In the genomic region with DNA sequence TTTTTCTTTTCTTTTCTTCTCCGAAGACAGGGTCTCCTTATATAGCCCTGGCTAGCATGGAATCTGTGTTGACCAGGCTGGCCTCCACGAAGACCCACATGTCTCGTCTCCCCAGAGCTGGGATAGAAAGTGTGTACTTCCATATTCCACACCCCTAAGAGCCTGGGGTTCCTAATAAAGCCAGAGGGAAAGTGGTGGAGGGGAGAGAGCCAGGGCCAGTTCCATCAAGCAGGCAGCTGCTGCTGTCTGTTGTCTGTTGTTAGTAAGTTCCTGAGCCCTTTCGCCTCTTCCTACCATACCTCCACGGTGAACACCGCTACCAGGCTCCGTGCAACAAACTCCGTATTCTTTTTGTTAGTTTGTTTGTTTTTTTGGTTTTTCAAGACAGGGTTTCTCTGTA, we compare ENCODE assay signal across 8 mouse cellular contexts. TPM values are rescaled to one million over a fixed set of nuclear protein-coding genes. Genes with fewer than 3 reads are reported as not detected.
DNase-seq lines count a peak whose midpoint lies in the region; ATAC-seq lines count a peak whose summit lies in the region.

No protein-coding gene starts in this region.

- H3K4me1 ChIP-seq in lung, embryonic 15.5 days = peaks cover 34% of the 10 kb centered on the region
- peaks cover 30% of the 10 kb centered on the region for H3K4me1 ChIP-seq in embryonic facial prominence, embryonic 12.5 days
- peaks cover 23% of the 10 kb centered on the region for H3K4me1 ChIP-seq in intestine, embryonic 14.5 days (replicated peaks; ENCODE audit: control insufficient read depth, insufficient read depth, low read length)

- intact Hi-C loops in left cerebral cortex, postnatal 10 days (cut with DNase I) = no loop called here

- no peak for DNase-seq in lung, adult 18-20 months
- no peak for DNase-seq in intestine, embryonic 14.5 days (ENCODE audit: low spot score)
- DNase-seq in naive thymus-derived CD4-positive, alpha-beta T cell, adult 2 months (ENCODE audit: low read depth) = peak; percentile 50
- no peak for DNase-seq in left cerebral cortex, postnatal 10 days (ENCODE audit: extremely low spot score in 1 of 2, low spot score in 2 of 2)
- no peak for DNase-seq in urinary bladder, postnatal 25 days (ENCODE audit: low spot score)
- DNase-seq in gastrocnemius, postnatal 10 days = no peak

- ATAC-seq in lung, embryonic 15.5 days (ENCODE audit: borderline replicate concordance, extremely low read depth, low FRiP score, low TSS enrichment) = no peak
- ATAC-seq in embryonic facial prominence, embryonic 12.5 days (ENCODE audit: insufficient number of reproducible peaks, insufficient read depth, low FRiP score, low TSS enrichment) = no peak
- ATAC-seq in intestine, embryonic 14.5 days (replicated peaks; ENCODE audit: low FRiP score, low TSS enrichment, low read depth) = peak; percentile 5; the same call in 1 of the 2 replicates

- no peak overlapping the region for H3K9ac ChIP-seq in lung, embryonic 15.5 days
- H3K9ac ChIP-seq in embryonic facial prominence, embryonic 12.5 days = peak overlapping the region; percentile 55; the same call in 1 of the 2 replicates
- peak overlapping the region; percentile 61; the same call in 1 of the 2 replicates for H3K9ac ChIP-seq in intestine, embryonic 14.5 days (ENCODE audit: low read length)

- peak overlapping the region; percentile 64 for H3K4me2 ChIP-seq in lung, embryonic 15.5 days
- H3K4me2 ChIP-seq in embryonic facial prominence, embryonic 12.5 days (replicated peaks) = peak overlapping the region; percentile 67
- peak overlapping the region; percentile 92 for H3K4me2 ChIP-seq in intestine, embryonic 14.5 days (ENCODE audit: low read length)

- peak overlapping the region; percentile 49 for H3K4me3 ChIP-seq in lung, embryonic 15.5 days
- peak overlapping the region; percentile 53 for H3K4me3 ChIP-seq in embryonic facial prominence, embryonic 12.5 days
- peak overlapping the region; percentile 64 for H3K4me3 ChIP-seq in intestine, embryonic 14.5 days (ENCODE audit: low read depth, low read length)

- no peaks in the 10 kb centered on the region for H3K27me3 ChIP-seq in lung, embryonic 15.5 days
- H3K27me3 ChIP-seq in embryonic facial prominence, embryonic 12.5 days = no peaks in the 10 kb centered on the region
- no peaks in the 10 kb centered on the region for H3K27me3 ChIP-seq in intestine, embryonic 14.5 days (replicated peaks; ENCODE audit: control insufficient read depth, insufficient read depth, low read length)

- 46% methylated on average over 8 of the region's 8 CpGs for WGBS in lung, embryonic 15.5 days
- WGBS in embryonic facial prominence, embryonic 12.5 days = 45% methylated on average over 8 of the region's 8 CpGs
- WGBS in intestine, embryonic 14.5 days = 44% methylated on average over 8 of the region's 8 CpGs

- no peaks in the 10 kb centered on the region for H3K9me3 ChIP-seq in lung, embryonic 15.5 days
- no peaks in the 10 kb centered on the region for H3K9me3 ChIP-seq in embryonic facial prominence, embryonic 12.5 days
- no peaks in the 10 kb centered on the region for H3K9me3 ChIP-seq in intestine, embryonic 14.5 days (ENCODE audit: control insufficient read depth, low read length)

- H3K27ac ChIP-seq in lung, embryonic 15.5 days = peak overlapping the region; percentile 25
- H3K27ac ChIP-seq in embryonic facial prominence, embryonic 12.5 days = peak overlapping the region; percentile 98
- peak overlapping the region; percentile 94; the same call in 1 of the 2 replicates for H3K27ac ChIP-seq in intestine, embryonic 14.5 days (ENCODE audit: low read depth)

- H3K36me3 ChIP-seq in lung, embryonic 15.5 days = no peaks in the 10 kb centered on the region; the same call in 1 of the 2 replicates
- peaks cover 15% of the 10 kb centered on the region for H3K36me3 ChIP-seq in embryonic facial prominence, embryonic 12.5 days
- H3K36me3 ChIP-seq in intestine, embryonic 14.5 days (ENCODE audit: control insufficient read depth, insufficient read depth, low read length) = peaks cover 16% of the 10 kb centered on the region

RNA-seq across cellular contexts. Expression of gene Lgals1, which starts 2.0 kb away (rescaled TPM):
- 804 and 851 TPM in 2 replicates for polyA plus RNA-seq in lung, embryonic 15.5 days (2015; fragmentation: Nextera tagmentation; extraction: Ambion mirVana)
- 1,294 and 1,324 TPM in 2 replicates for polyA plus RNA-seq in embryonic facial prominence, embryonic 12.5 days (2016; fragmentation: Nextera tagmentation; extraction: Ambion mirVana)
- 1,194 and 1,197 TPM in 2 replicates for polyA plus RNA-seq in intestine, embryonic 14.5 days (2014; fragmentation: Nextera tagmentation; extraction: Ambion mirVana)
- 10 to 100 TPM; 24.1 to 25.3 TPM for total RNA-seq in left cerebral cortex, postnatal 10 days (2021)
- 100 to 1,000 TPM; 679 to 727 TPM for total RNA-seq in gastrocnemius, postnatal 10 days (2021)

RNA-seq across cellular contexts. Expression of gene Nol12, which starts 6.2 kb away (rescaled TPM):
- 46.9 and 47.8 TPM in 2 replicates for polyA plus RNA-seq in lung, embryonic 15.5 days (2015; fragmentation: Nextera tagmentation; extraction: Ambion mirVana)
- 59.0 and 60.5 TPM in 2 replicates for polyA plus RNA-seq in embryonic facial prominence, embryonic 12.5 days (2016; fragmentation: Nextera tagmentation; extraction: Ambion mirVana)
- polyA plus RNA-seq in intestine, embryonic 14.5 days (2014; fragmentation: Nextera tagmentation; extraction: Ambion mirVana) = 46.0 and 53.5 TPM in 2 replicates
- total RNA-seq in left cerebral cortex, postnatal 10 days (2021) = 10 to 100 TPM; 40.9 to 41.4 TPM
- total RNA-seq in gastrocnemius, postnatal 10 days (2021) = 10 to 100 TPM; 27.1 to 30.7 TPM

RNA-seq across cellular contexts. Expression of gene Pdxp, which starts 14.8 kb away (rescaled TPM):
- polyA plus RNA-seq in lung, embryonic 15.5 days (2015; fragmentation: Nextera tagmentation; extraction: Ambion mirVana) = 13.3 and 13.8 TPM in 2 replicates
- 37.3 and 37.6 TPM in 2 replicates for polyA plus RNA-seq in embryonic facial prominence, embryonic 12.5 days (2016; fragmentation: Nextera tagmentation; extraction: Ambion mirVana)
- 16.3 and 17.5 TPM in 2 replicates for polyA plus RNA-seq in intestine, embryonic 14.5 days (2014; fragmentation: Nextera tagmentation; extraction: Ambion mirVana)
- total RNA-seq in left cerebral cortex, postnatal 10 days (2021) = 100 to 1,000 TPM; 146 to 158 TPM
- 10 to 100 TPM in 1 of 2 experiments, 1 to 10 TPM in 1; 9.4 to 10.1 TPM for total RNA-seq in gastrocnemius, postnatal 10 days (2021)

RNA-seq across cellular contexts. Expression of gene Triobp, which starts 19.0 kb away (rescaled TPM):
- 39.2 and 44.9 TPM in 2 replicates for polyA plus RNA-seq in lung, embryonic 15.5 days (2015; fragmentation: Nextera tagmentation; extraction: Ambion mirVana)
- 41.5 and 48.1 TPM in 2 replicates for polyA plus RNA-seq in embryonic facial prominence, embryonic 12.5 days (2016; fragmentation: Nextera tagmentation; extraction: Ambion mirVana)
- polyA plus RNA-seq in intestine, embryonic 14.5 days (2014; fragmentation: Nextera tagmentation; extraction: Ambion mirVana) = 49.0 and 52.2 TPM in 2 replicates
- total RNA-seq in left cerebral cortex, postnatal 10 days (2021) = 10 to 100 TPM; 31.7 to 37.6 TPM
- 10 to 100 TPM; 65.1 to 76.8 TPM for total RNA-seq in gastrocnemius, postnatal 10 days (2021)

RNA-seq across cellular contexts. Expression of gene Sh3bp1, which starts 29.0 kb away (rescaled TPM):
- 31.9 and 35.5 TPM in 2 replicates for polyA plus RNA-seq in lung, embryonic 15.5 days (2015; fragmentation: Nextera tagmentation; extraction: Ambion mirVana)
- polyA plus RNA-seq in embryonic facial prominence, embryonic 12.5 days (2016; fragmentation: Nextera tagmentation; extraction: Ambion mirVana) = 39.4 and 42.2 TPM in 2 replicates
- 30.2 and 35.5 TPM in 2 replicates for polyA plus RNA-seq in intestine, embryonic 14.5 days (2014; fragmentation: Nextera tagmentation; extraction: Ambion mirVana)
- total RNA-seq in left cerebral cortex, postnatal 10 days (2021) = 1 to 10 TPM; 8.7 to 9.4 TPM
- 10 to 100 TPM in 1 of 2 experiments, 1 to 10 TPM in 1; 6.0 to 11.6 TPM for total RNA-seq in gastrocnemius, postnatal 10 days (2021)

Comparison
In these comparisons a context has a peak if more than half of its experiments do, and no peak if none do; other contexts are left out.
1. H3K27ac ChIP-seq: peak in every context shown above with its lines; median percentile 98 in embryonic facial prominence, embryonic 12.5 days; 94 in intestine, embryonic 14.5 days; 25 in lung, embryonic 15.5 days.